Mouse (Mus musculus) inflammation-experienced regulatory T-cells, adult 6 months (primary cell): ENCODE results near the gene Cplx3. TPM values are rescaled to one million over a fixed set of nuclear protein-coding genes. Genes with fewer than 3 reads are reported as not detected.

Source experiments
- ATAC-seq: one replicate; pipeline ENCODE4 v1.8.0; 2017
- polyA plus RNA-seq, 3 experiments: library from polyadenylated mRNA; unstranded; fragments of 100-300 nt; shearing (Covaris generic); gene quantifications; one replicate each; pipeline ENCODE4 v1.2.1; 2017

Gene Cplx3
- polyA plus RNA-seq, 3 experiments from 2014 or later, result not detected

DNA sequence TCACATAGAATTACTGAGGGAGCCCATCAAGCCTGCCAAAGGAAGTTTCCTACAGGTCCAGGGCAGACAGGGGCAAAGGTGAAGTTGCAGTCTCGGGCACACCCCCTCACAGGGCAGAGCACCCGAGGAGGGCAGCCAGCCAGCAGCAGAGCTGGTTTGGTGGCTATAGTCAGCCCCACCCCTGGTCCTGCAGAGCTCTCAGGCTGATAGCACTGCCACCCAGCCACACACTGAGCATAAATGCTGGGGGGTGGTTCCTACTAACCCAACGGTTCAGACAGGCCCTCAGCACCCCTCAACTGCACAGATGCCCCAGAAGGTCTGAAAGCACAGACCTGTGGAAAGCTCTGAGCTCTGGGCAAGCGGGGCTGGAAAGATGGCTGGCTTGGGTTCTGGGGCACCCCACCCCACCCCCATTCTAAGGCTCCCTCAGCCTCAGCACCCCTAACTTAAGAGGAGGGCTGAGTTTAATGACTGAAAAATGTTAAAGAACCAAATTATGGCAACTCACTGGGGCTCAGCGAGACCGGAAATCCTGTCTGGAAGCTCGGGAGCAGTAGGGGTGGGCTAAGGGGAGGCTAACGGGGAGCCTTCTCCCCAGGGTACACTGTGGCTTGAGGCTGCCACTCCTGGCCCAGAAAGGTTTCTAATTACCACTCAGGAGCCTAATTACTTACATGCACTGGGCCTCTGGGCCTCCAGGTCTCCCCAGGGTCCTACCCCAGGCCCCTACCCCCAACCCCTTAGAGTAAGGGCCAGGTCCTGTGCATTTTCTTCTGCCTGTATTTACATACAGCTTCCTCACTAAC, 32.8 kb upstream of the Cplx3 start:
- ATAC-seq, result no peak

DNA sequence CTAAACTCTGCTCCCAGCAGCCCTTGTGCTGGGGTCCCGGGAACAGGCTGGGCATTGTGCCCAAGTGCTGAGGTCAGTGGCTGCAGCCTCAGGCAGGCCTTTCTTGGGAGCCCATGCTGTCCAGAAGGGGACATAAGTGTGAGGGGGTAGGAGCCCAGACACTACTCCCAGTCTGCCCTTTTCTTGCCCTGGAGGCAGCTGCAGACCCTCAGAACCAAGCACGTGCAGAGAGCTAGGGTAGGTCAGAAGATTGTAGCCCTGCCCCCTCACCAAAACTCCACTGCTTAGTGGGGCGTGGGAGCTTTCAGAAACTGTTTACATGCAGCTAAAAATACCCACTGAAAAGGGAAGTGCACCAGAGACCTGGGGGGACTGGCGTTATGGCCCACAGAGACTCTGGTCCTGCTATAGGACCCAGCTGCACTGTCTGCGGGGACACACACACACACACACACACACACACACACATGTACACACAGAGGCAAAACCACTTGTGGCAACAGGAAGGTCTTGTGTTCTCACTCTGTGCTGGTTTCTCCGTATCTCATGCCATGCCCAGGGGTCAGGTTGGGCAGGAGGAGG, 31.8 kb upstream of the Cplx3 start:
- no peak for ATAC-seq

DNA sequence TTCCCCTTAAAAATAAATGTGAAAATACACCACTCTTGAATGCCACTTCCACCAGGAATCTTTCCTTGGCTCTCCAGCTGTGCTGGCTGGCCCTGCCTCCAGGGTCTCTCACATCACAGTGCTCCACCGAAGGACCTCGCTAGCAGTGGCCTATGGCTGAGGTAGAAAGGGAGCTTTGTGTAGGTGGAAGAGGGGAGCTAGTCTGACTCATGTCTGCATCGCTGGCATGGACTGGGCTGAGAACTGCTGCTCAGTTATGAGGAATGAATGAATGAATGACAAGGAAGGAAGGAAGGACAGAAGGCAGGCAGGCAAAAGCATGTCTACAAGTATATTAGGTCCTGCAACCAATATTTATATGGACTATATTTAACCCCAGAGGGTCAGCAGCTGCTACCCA, 31.2 kb upstream of the Cplx3 start:
- no peak for ATAC-seq

DNA sequence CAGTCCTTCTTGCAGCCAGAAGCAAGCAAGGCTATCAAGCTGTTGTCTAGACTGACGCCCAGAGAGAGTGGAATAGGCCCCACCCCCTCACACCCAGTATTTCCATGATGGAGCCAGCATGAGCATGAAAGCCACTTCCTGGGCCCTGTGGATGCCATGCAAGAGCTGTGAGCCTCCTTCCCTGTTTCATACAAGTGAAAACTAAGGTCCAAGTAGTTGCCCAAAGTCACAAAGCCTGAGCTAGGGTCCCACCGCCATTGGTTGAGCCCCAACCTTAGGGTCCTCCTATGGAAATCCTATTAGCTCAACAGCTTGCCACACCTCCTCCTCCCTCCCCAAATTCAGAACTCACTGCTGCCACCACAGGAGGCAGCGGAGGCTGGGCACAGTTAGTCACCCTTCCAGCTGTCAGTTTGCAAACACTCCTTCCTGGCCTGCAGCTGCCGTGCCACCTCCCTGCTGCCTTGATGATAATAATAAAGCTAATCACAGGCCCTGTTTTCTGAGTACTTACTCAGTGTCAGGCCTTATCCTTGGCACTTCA, 27.5 kb upstream of the Cplx3 start:
- peak; percentile 75 for ATAC-seq

DNA sequence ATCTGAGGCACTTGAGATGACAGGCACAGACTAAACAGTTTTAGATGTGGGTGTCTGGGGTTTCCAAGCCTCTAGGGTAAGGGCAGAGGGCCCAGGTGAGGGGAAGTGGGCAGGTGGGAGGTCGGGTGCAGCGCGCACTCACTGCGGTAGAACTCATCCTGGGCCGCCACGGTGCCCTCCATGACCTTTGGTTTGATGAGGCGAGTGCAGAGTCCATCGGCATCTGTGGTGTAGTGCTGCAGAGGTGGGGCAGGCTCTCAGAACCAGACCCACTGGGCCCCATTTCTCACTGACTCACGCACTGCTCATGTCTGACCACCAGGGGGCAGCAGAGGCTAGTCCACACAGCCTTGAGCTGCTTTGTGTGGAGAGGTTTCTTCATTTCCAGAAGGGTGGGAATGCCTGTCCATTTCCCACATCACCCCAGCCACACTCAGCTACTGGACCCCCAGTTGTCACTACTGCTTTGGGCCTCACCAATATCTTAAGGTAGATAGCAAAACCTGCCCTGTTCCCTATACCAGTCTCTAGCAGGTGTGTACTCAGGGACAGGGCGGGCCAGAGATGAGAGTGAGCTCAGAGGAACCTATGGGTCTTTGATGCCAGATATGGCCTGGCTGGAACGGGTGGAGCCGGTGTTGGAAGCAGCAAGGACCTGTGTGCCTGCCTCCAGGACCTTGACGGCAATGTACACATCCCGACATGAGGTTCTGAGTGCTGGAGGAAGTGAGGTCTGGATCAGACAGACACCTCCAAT, 23.2 kb upstream of the Cplx3 start:
- ATAC-seq, result peak; percentile 51

DNA sequence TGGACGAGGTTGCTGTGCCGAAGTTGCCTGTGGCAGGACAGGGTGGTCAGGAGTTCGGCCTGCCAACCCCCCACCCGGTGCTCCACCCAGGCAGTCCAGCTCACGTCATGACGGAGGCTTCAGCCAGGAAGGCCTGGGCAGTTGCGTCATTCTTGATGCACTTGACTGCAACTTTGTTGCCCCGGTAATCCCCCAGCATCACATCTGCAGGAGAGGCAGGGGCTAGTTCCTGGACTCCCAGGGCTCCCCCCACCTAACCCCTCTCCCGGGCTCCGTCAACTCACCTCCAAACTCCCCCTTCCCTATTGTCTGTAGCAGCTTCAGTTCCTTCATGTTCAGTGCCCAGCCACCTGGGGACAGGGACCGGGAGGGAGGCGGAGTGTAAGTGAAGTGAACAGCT, 22.6 kb upstream of the Cplx3 start:
- no peak for ATAC-seq

DNA sequence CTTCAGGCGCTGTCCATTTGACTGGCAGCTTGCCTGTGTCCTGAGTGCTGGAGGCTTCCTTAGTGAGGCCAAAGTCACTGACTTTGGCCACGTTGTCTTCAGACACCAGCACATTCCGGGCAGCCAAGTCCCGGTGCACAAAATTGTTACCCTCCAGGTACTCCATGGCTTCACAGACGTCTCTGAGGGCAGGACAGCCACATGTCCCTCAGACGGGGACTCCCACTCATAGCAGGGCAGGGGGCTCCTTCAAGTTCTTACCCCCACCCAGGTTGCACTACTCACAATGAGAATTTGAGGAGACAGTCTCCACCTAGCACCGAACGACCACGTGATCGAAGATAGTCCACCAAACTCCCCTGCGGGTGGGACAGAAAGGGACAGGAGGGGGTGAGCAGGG, 21.8 kb upstream of the Cplx3 start:
- ATAC-seq, result no peak

DNA sequence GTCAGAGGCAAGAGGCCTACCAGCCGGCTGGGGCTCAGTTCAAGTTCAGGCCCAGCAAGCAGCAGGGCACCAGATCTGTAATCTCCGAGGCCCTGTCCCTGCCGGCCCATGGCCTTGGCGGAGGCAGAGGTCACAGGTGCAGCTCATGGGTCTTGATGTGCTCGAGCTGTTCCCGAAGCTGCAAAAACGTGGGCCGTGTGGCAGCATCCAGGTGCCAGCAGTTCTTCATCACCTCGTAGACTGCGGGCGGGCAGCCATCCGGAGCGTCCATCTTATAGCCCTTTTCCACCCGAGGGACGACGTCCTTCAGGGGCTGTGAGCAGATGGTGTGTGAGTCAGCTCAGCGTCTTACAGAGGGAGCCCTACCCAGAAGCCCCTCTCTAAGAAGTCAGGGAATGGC, 21.1 kb upstream of the Cplx3 start:
- ATAC-seq, result no peak

DNA sequence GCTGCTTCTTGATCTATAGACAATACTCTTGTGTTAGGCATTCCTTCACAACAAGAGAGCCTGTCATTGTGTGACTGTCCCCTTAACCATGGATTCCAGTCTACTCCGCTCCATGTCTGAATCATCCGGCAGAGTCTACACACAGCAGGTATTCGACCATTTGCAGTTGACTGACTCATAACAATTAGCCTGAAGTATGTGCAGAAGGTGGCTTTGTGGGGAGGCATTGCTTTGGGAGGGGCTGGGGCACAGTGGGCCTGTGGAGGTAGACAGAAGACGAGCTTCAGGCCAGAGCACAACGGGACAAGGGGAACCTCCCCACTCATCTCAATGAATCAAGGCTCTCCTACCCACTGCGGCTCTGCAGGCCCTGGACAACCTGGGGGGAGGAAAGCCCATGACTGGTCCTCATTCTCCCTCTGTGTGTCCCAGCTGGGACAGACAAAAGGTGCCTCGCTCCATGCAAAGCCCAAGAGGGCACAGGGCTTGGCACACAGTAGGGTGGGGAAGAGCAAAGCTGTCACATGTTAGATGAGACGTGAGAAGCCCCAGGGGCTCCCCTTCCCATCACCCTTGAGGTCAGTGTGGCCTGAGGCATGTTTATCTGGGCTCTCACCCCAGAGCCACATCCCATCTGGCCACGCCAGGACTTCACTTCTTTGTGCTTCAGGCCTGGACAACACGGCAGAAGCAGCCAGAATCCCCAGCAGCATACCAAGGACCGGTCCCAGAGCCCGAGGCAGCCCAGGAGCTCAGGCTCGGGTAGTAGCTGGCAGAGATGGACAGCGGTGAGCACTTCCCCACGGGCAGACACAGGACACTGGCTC, 19.8 kb upstream of the Cplx3 start:
- no peak for ATAC-seq

DNA sequence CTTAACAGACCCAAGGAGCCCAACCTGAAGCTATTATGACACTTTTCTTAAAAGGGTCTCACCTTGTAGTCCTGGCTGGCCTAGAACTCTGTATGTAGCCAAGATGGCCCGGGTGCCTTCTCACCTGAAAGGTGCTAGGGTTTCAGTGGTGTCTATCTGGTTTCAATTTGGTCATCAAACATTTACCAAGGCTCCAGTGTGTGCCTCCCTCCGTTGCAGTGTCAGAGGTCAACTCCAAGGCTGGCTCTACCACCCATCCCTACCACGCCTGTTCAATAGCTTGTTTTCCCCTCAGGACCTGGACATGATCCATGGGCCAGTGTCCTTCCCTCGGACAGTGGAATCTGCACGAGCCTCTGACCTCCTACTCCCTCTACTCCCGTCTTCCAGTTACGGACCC, 18.2 kb upstream of the Cplx3 start:
- ATAC-seq, result no peak

DNA sequence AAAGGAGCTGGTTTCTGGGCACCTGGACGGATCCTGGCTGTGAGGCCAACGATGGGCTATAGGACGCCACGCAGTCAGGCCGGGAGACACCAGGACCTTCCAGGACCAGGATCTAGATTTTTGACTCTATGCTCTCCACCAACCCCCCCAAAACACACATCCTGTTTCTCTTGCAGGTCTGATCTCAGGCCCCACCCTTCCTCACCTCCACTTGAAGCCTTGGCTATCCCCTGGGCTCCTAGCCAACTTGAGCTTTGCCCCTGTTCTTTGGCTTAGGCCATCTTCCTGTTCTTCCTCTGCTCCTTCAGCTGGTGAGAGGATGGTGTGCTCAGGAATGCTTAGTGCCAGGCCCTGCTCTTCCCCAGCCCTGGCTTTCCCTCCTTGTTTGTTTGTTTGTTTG, 14.6 kb upstream of the Cplx3 start, which contains the start of gene Lman1l:
TSS of gene Lman1l (minus strand) at position 101 of the 400 bp plus-strand sequence.
- peak; percentile 49 for ATAC-seq

DNA sequence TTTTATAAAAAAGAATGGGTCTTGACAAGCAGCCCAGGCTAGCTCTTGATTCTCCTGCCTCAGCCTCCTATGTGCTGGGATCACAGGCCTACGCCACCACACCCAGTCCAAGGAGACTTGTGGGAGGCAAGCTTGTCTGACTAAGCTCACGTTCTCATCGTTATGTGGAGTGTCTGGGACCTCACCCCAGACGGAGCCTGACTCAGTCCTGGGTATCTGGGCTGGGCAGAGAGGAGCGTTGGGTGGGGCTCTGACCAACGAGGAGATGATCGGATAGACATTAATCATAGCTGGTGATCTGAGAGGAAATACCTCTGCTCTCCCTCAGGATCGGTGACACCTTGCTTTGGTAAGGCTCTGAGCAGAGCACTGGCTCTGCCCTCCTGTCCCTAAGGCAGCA, 12.8 kb upstream of the Cplx3 start:
- no peak for ATAC-seq

DNA sequence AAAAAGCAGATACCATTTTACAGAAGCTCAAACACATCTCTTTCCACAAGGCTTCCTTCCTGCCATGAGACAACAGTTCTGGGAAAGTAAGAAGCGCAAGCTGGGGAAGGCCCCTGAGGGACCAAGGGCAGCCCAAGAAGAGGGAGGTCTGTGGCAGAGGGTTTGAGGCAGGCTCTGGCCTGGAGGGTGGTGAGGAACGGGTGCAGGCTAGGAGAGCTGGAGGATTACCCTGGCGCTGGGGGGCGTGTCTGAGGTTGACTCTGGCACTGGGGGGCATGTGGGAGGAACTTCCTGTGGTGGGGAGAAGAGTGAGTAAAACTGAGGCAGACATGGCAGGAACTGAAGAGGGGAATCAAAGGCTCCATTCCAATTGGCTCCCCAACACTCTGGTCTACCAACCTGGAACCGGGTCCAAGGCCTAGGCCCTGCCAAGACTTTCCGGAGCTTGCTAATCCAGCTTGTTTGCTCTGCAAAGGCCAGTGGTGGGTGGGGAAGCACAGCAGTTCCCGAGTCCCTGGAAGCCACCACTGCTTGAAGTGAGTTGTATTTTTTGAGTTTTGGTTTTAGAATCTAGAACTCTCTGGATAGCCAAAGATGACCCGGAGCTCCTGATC, 11.6 kb upstream of the Cplx3 start:
- ATAC-seq, result no peak

DNA sequence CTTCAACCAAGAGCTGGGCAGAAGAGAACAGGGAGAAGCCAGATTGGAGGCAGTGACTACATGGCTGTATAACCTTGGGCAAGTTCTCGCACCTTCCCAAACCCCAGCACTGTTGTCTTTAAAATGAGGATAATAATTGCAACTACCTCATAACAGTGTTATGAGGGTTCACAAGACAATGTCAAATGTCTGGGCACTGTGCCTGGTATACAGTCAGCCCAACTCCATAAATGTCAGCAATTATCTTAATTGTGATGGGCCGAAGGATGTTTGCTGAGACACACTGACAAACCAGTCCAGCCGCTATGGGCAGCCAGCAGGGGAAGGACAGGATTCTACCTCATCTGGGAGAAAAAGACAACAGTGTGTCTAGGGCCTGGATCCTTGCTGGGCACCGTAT, 8.7 kb upstream of the Cplx3 start:
- no peak for ATAC-seq

DNA sequence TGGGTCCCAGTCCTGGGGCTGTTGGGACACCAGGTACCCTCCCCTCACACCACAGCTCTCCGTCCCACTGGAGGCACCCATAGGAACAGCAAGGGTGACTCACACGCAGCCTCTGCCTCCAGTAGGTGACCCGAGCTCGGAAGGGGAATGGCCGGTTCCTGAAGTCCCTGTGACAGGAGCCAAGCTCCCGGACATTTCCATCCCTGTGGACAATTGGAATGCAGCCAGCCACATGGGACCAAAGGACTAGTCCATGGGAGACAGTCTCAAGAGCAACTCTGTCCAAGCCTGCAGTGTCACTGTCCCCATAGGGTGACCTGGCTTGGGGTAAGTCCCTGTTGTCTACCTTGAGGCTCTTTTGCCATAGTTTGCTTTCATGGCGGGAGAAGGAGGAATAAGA, 7.9 kb upstream of the Cplx3 start:
- ATAC-seq, result no peak

DNA sequence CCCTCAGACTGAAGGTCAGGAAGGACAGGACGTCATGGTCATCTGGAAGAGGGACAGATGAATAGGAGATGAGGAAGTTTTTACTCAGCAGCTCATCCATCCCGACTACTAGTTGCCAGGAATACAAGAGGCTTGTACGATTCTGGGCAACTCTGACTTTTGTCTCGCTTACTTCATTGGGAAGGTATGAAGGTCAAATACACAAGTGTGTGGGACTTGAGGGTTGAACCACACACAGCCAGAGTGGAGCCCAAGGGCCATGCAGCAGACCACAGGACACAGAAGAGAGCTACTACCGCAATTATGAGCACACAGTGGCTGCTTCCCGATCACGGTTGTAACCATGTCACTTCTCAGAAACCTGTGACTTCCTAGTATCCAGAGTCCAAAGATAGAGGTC, 6.5 kb upstream of the Cplx3 start:
- no peak for ATAC-seq

DNA sequence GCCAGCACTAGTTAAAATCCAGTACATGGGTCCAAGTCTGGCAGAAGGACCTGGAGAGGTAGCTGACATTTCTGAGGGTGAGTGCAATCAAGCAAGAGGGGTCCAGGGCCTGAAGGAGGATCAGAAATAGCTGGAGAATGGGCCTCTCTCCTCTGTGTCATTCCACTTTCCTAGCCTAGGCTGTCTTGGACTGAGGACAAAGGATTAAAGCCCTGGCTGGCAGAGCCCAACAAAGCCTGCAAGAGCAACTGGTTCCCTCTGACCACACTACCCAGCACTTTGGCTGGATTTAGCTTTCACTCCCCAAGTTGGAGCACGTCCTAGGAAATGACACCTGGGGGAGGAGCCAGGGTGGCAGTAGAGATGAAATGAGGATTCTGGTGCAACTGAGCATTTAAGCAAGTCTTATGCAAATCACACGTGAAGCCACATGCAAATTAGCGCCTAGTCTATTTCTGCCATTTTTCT, 4.3 kb upstream of the Cplx3 start:
- ATAC-seq, result no peak

DNA sequence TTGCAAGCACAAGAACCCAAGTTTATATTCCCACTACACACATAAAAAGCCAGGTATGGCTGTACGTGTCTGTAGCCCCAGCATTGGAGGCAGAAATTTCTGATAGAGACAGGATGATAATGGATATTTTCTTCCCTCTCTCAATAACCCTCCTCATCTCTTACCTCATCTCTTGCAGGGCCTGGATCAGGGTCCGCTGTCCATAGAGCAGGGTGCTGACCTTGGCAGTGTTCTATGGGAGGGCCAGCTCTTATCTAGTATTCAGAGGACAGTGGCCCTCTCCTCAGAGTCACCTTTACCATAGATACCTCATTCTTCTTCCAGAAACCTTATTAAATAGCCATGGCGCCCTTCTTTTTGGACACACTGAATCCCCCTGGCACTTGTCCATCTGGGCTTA, 3.7 kb upstream of the Cplx3 start:
- ATAC-seq, result no peak

DNA sequence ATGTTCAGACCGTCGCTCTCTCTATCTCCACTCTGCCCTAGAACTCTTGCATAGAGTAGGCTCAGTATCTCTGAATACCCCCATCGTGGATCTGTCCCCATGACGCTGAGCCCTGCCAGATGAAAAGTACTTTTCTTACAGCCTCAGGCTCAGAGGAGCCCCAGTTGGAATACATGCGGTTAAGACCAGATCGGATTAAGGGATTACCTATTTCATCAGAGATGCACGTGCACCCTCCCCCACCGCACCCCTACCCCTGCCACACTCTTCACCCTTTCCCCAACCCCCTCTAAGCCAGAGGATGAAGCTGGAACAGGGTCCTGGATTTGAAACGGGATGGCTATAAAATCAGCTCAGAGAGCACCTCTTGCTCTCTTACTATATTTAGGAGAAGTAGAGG, 578 bp downstream of the Cplx3 start:
- ATAC-seq, result no peak

DNA sequence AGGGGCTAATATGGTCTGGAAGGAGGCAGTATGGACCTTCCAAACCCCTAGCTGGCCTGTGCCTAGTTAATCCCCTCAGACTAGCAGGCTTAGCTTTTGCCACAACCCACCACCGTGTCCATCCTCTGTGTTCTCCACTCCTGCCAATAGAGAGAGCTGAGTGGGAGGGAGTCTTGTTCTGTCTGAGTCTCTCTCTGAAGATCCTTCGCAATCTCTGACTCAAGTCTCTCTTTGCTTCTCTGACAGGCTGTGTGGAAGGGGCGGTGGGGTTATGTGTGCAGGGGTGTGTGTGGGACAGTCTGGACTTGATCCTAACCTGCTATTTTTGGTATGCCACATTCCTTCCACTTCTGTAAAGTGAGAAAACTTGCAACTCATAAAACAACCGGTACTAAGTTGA, 1.2 kb downstream of the Cplx3 start:
- ATAC-seq, result no peak

DNA sequence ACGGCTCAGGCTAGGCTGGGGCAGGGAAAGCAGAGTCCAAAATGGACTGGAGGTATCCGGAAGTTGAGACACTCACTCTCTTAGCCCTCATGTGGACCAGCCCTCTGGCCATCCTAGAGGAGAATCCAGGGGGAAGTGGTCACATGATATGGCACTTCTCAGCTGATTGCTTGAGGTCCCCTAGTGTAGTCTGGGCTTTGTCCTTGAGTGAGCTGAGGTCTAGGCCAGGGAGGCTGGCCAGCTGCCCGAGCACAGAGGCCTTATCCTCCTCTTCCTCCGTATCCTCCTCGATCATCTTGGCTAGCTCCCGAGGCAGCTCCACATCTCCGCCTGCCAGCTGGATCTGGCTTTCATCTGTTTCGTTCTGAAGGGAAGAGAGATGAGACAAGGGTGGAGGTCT, 4.0 kb downstream of the Cplx3 start:
- no peak for ATAC-seq

DNA sequence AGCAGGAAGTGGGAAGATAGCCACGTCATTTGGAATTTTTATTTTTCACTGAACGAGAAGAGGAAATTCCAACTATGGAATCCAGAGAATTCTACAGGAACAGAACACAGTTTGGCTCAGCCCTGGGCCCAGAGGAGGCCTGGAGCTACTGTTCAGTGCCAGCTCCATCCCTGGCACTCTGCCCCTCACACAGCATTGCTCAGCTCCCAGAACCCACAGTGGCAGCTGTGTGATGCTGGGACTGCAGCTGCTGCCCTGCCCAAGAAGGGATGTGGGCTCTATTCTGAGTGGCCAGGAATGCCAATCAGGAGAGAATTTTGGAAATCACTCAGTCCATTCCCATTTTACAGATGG, 4.8 kb downstream of the Cplx3 start:
- no peak for ATAC-seq
